Mouse (Mus musculus) kidney, postnatal 25 days (tissue): ENCODE data around the gene Dazl.
A peak's percentile ranks its signal among the peaks of the same experiment; 100 is the strongest.
"Not testable (repeated sequence)": the region's sequence is repeated elsewhere in the genome, so short reads cannot be mapped to it uniquely, and the experiment has no call there.

ENCODE experiments used
- DNase-seq, 2 experiments: peaks; one replicate each; pipeline ENCODE4 v3.0.0; 2021; ENCODE audit warnings: mixed read lengths in 2 of 2

Gene Dazl

DNA sequence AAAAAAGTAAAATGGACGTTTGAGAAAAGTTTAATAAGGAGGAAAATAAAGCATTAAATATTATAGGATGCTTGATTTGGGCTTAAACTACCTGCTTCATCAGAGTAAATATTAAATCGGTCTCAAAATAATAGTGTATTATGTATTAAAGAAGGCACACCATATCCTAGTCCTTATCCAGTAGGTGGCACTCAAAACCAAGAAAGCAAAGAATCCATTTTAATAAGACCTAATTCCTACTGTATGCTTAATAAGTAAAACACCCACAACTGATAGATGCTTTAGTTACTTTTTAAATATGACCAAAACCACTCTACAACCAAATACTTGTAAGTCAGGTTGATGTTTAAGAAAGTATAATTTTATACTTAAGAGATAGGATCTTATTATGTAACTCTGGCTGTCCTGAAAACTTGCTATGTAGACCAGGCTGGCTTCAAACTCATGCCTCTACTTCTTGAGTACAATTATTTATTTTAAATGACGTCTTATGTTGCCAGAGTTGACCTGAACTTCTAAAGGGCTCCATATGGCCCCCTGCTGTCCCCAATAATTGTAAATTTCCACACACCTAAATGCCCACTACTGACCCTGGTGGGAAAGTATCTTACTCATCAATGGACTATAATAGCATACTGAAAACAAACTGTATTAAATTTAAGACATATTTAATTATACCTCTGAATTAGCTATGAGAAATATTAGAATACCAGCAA, 1.8 kb downstream of the Dazl start:
- DNase-seq = no peak

DNA sequence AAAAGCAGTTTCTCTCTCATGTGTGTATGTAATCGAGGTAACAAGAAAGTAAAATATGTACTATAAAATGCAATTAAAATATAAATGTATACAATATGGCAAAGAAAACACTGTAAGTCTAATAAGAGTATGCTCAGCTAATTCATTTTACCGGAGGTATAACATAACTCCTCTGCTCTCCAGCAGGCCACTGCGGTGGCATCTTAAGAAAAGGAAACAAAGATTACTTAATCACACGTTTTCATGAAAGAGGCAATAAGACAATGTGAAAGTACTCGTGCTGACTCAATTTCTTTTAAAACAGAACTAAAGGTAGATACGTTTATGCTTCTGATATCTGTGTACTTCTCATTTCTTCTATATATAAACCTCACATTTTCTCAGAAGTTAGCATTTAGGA, 8.6 kb downstream of the Dazl start:
- no peak for DNase-seq

DNA sequence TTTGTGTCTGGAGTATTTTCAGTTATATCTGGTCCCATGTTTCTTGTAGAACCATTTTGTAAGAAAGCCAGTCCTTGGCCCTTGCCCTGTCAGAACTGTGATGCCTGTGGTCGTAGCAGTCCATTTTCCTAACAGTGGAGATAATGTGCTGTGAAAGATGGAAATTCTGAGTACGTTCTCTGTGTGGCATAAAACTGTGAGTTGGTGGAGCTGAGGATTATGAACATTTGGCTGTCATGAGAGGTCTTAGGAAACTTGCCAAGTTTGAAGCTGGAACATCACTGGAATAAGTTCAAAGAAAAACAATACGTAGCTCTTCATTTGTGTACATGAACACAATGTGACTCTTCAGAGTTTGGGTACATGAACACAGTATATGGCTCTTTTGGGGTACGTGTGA, 31.8 kb downstream of the Dazl start:
- DNase-seq = not testable (repeated sequence)

DNA sequence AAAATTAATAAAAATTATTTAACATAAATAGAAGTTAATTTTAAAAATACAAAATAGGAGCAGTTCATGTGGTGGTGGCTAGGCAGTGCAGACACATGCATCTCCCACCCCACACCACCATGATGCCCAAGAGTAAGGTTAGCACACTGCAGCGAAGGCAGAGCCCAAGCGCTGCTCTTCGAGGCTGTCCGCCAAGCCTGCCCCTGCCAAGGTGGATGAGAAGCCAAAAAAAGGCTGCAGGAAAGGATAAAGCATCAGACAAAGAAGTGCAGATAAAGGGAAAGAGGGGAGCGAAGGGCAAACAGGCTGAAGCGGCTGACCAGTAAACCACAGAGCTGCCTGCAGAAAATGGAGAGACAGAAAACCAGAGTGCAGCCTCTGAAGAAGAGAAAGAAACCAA, 32.6 kb downstream of the Dazl start:
- no peak for DNase-seq

DNA sequence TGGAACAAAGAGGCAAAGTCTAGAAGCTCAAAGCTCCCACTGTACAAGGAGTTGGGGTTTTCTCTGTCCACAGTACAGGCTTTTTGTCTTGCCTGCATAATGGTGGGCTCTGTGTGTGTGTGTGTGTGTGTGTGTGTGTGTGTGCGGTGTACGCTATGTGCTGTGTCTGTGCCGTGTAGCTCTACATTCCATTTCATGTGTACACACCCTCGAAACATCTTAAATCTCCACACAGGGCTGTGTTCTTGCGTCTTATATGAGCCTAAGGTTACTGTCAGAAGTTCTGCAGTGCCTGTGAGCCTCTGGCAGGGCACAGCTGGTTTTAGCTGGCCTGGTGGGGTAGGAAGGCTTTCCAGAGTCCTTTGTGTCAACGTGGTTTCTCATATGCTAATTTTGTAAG, 46.8 kb downstream of the Dazl start:
- no peak for DNase-seq

DNA sequence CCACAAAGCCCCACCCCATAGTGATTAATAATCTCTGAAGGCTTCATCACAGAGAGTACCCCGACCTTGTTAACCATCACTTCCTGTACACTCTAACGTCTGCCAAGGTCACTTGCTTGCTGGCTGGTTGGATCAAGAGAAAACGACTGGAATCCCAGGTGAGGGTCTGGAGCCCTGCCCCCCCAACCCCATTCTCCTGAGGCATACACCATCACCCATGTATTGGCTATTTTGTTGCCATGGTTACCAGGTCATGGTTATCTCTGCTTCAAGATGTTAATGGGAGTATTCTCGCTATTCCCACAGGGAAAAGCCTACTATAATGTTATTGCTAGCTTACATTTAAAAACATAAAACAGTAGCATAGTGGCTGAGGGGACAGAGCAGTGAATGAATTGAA, 48.8 kb downstream of the Dazl start:
- DNase-seq = no peak

DNA sequence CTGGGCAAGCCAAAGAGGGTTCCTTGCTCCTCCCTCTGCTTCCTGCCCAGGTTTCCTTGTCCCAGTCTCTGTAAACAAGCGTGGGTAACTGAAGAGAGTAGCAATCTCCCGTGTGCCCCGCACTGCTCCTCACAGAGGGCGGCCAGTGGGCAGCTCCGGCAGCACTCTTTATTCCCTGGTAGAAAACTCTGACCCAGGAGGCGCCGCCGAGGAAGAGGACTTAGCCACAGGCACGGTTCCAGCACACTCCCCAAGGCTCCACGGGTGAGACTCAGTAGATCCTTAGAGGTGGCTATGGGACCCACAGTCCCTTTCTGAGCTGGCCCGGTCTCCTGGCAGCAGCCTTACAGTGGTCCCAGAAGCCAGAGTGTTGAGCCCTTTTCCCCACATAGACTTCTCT, 50.1 kb downstream of the Dazl start:
- no peak for DNase-seq

DNA sequence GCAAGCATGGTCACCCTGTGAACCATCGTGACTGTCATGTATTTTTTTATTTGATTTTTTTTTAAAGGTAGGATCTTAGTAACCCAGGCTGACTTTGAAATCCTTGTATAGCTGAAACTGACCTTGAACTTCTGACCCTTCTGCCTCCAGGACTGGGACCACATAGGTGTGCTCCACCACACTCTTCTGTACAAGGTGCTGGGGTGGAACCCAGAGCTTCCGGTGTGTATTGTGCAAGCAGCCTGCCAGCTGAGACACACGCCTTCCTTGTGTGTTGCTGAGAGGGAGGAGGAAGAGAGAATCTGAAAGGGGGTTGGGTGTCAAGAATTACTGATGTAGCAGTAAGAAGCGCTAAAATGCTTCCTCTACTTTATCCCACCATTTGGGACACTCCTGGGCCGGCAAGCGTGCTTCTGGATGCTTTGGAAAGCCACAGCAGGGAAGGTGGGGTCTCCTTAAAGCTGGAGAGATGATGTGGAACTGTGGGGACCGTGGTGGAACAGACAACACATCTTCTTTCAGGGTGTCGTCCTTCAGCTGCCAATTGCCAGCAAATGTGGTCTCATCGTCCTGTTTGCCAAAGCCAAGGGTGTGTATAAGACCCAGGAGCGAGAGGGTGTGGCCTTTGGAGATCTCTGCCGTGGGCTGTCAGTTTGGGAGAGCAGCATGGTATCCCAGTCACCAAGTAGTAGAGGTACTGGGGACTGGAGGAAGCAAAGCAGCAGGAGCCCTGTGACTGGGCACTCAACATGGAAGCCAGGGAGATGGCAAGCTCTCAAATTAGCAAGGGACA, 55.4 kb downstream of the Dazl start:
- no peak for DNase-seq

DNA sequence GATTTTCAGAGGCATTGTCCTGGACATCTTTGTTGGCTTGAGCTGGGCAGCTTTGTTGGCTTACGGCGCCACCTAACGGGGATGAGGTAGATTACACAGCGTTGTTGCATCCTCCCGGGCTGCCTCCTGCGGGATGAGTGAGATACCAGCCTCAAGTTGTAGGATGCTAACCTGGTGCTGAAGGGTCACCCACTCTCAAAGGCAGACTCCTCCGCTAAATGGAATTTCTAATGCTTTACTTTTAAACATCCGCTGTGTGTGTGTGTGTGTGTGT, 56.1 kb downstream of the Dazl start:
- peak; percentile 73 to 82 for DNase-seq

DNA sequence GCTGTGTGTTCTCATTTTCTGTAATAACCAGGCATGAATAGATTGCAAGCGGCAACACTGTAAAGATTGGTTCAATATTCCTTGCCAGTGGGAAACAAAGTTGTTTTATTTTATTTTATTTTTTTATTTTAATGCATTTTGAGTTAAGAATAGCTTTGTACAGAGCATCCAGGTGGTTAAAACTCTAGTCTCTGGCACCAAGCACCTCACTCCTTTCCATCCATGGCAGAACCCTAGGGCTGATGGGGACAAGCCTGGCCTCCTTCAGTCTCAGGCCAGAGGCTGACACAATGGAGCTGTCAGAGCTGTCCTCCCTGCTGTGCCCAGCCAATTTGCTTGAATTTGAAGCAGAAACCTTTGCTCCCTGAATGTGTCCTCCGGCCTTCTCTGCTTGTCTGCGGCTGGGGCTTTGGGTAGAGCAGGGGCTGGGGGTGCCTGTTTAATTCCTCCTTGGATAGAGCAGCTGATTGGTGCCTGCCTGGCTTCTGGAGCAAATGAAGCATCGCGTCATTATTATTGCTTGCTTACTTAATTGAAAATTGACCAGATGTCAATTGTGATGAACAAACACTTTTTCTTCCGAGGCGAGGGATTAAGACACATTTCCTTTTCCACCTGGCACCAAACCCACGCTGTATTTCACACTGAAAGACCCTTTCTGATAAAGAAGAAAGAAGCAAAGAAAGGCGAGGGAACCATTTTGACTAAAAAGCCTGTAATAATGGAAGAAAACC, 56.6 kb downstream of the Dazl start:
- no peak for DNase-seq

DNA sequence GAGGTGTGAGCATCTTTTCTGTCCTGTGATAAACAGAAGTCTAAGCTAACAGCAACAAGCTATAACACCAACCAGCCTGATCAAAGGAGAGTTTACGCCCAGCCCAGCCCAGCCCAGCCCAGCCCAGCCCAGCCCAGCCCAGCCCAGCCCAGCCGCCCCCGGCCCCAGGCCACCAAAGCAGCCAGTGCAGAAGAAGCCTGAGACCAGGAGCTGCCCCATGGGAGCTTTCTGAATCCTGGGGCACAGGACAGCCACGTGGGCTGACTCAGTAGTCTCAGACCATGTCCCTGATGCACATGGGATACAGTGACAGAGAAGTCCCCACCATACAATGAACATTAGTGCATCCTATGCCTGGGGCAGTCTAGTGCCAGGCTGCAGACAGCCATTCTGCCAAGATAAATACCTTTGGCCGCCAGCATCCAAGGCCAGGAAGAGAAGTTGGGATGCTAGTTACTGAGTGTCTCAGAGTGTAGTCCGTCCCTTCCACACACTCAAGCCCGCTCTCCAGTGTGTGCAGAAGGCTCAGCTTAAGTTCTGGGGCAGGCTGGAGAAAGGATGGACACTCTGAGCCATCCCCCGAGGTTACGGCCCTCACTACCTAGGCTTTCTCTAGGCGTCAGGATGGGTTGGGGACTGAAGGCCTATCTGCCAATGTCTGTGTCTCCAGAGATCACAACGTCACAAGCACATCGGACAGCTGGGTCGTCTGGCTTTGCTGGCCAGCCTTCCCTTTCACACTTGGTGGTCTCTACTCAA, 57.3 kb downstream of the Dazl start:
- no peak for DNase-seq

DNA sequence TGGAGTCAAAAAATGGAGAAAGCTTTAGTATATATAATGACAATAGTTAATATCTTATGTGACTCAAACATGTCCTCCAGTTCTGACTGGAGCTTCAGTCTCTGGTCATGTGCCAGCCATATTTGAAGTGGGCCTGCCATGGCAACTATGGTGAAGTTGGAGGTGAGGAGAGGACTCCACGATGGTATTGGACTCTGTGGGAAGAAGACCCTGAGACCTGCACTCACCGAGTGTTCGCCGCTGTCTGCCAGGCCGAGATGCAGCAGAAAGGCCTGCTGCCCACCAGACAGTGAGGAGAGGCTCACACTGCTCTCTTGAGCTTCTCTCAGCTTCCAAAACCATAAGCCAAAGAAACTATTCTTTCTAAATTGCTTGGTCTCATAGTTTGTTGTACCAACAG, 59.5 kb downstream of the Dazl start:
- no peak for DNase-seq

DNA sequence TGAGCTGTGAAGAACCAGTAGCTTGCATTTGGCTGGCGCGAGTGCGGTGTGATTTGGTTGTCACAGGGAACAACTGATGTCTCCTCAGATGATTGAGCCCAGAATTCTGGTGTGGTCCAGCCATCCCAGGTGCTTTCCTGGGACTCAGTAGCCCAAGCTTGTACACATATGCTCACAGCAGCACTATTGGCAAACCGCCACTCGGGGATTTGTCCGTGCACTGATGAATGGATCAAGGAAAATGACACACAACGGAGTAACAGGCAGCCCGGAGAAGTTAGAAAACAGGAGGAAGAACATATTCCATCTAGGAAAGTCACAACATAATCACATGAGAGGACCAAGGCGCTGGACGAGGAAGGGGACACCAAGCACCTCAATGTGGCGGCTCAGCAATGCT, 60.6 kb downstream of the Dazl start:
- no peak for DNase-seq

DNA sequence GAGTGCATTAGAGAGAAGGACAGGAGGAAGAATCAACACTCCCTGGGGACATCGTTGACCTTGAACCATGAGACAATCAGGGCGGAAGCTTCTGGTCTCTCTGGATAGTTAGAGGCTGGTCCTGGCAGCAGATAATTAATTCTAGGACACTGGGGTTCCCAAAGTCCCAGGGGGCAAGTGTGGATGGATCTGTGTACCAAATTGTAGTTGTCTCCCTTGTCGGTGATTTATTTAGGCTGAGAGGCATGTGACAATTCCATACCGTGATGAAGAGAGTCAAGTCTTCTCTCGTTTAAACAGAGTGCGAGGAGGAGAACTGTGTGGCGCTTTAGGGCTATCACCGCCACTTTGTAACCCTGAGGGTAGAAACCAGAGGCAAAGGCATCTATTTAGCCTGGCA, 62.2 kb downstream of the Dazl start:
- DNase-seq = no peak

DNA sequence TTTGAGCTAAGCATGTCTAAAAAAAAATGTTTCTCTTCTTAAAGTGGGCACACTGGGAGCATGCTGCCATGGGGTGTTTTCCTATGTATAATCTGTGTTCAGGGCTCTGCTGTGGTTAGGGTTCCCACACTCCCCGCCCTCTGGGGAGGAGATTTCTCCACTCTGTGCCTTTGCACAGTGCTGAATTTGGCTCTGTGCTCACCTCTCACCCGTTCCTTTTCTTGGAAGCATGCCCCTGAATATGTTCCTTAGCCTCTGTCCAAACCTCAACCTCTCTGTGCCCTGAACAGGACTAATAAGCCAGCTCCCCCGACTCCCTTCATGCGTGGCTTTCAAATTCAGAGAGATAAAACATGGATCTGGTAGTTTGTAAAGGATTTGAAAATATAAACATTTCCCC, 63.9 kb downstream of the Dazl start:
- DNase-seq = no peak
